Mouse (Mus musculus) ES-E14 (cell line): ENCODE measurements at regions not wholly inside any gene's neighbourhood (a gene's known extent, or its start where the extent isn't known, plus 50 kb on each side); places are given as distances from the start of the nearest gene placed in this dataset.

Source experiments
- DNase-seq: peaks from one replicate; pipeline ENCODE4 v3.0.0-alpha.2; 2013; ENCODE audit warnings: low read depth, low spot score
- H3K27ac ChIP-seq: 2 replicates; pipeline ENCODE4 v1.5.1; 2012; ENCODE audit warnings: low read depth, mild to moderate bottlenecking, low read length, moderate library complexity, mixed read lengths; ENCODE audit not compliant: poor library complexity, insufficient read depth, severe bottlenecking
- H3K36me3 ChIP-seq: 2 replicates; pipeline ENCODE4 v1.6.1; 2012; ENCODE audit warnings: mild to moderate bottlenecking, low read length, moderate library complexity, mixed read lengths; ENCODE audit not compliant: control insufficient read depth, poor library complexity, insufficient read depth, severe bottlenecking
- H3K4me1 ChIP-seq, 2 experiments: fragments of 150-350 bp in 1 of 2; sonication (generic) in 1 of 2; 2 replicates each; pipeline ENCODE4 v1.6.1; 2012; ENCODE audit warnings: low read length in 2 of 2, mild to moderate bottlenecking in 1 of 2, mixed read lengths in 1 of 2; ENCODE audit not compliant: control insufficient read depth in 2 of 2, insufficient read depth in 2 of 2, poor library complexity in 1 of 2
- H3K4me3 ChIP-seq, 2 experiments: fragments of 150-350 bp in 1 of 2; sonication (generic) in 1 of 2; 2 replicates each; pipeline ENCODE4 v1.5.1; 2012; ENCODE audit warnings: low read length in 2 of 2, low read depth in 1 of 2, mild to moderate bottlenecking in 1 of 2, mixed read lengths in 1 of 2; ENCODE audit not compliant: insufficient read depth in 1 of 2, poor library complexity in 1 of 2, severe bottlenecking in 1 of 2
- H3K9ac ChIP-seq: 2 replicates; pipeline ENCODE4 v1.6.1; 2012; ENCODE audit warnings: low read depth, mild to moderate bottlenecking, low read length, mixed read lengths; ENCODE audit not compliant: poor library complexity, insufficient read depth, severe bottlenecking
- H3K9me3 ChIP-seq: fragments of 150-350 bp; sonication (generic); 2 replicates; pipeline ENCODE4 v1.6.1; 2012; ENCODE audit warnings: low read depth, mild to moderate bottlenecking, low read length; ENCODE audit not compliant: control insufficient read depth, insufficient read depth
- CHD2 ChIP-seq: IDR thresholded peaks from 2 replicates; pipeline ENCODE4 v1.6.1; 2014; ENCODE audit warnings: mild to moderate bottlenecking, low read depth, low read length, inconsistent platforms
- HCFC1 ChIP-seq: IDR thresholded peaks from 2 replicates; pipeline ENCODE4 v1.6.1; 2012; ENCODE audit warnings: low read length, inconsistent platforms, borderline replicate concordance; ENCODE audit not compliant: insufficient read depth
- MAFK ChIP-seq: IDR thresholded peaks from 2 replicates; pipeline ENCODE4 v1.6.1; 2014; ENCODE audit warnings: mild to moderate bottlenecking, low read depth, low read length, inconsistent platforms; ENCODE audit not compliant: insufficient read depth
- ZC3H11A ChIP-seq: IDR thresholded peaks from 2 replicates; pipeline ENCODE4 v1.6.1; 2012; ENCODE audit warnings: low read depth, mild to moderate bottlenecking, inconsistent platforms, low read length, borderline replicate concordance
- ZNF384 ChIP-seq: IDR thresholded peaks from 2 replicates; pipeline ENCODE4 v1.6.1; 2012; ENCODE audit warnings: low read depth, low read length, inconsistent platforms
- in situ Hi-C, 2 experiments: fragments of 600-800 bp; cut with MboI; formaldehyde crosslinking; loops; one replicate each; pipeline ENCODE4 v1.15.1; 2025; ENCODE audit warnings: low sequenced_read_pairs in 2 of 2, inconsistent platforms in 1 of 2; ENCODE audit not compliant: unreplicated experiment in 2 of 2

DNA sequence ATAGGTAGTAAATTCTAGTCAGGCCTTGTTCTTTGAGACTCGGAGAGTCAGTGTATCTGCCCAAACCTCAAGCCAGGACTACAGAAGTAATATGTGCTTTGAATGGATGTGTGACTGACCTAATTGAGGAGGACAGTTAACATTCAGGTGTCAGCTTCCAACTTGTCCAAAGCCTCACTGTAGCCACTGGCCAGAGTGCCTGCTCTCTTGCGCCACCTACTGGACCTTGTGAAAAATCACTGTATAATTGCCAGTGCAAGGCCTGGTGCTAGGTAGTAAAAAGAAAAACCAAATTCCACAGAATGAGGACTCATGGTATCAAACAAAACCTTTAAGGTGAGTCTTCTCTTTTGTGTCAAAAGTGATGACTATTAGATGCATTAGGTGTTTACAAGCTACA lies 933.6 kb upstream of the Lrrc6 start:
- H3K9me3 ChIP-seq = no peaks in the 10 kb centered on the region
- no peaks in the 10 kb centered on the region for H3K36me3 ChIP-seq
- H3K4me1 ChIP-seq = no peaks in the 10 kb centered on the region
- H3K4me3 ChIP-seq = no peak overlapping the region
- in situ Hi-C loops = loop anchor here in 1 of 2 experiments (25.0 kb wide), 1 partner anchor 522 kb away; no protein-coding TSS in a partner anchor
- TF ChIP-seq CHD2 (no peak), ZC3H11A (peak; percentile 62; the same call in 1 of the 2 replicates)
- no peak overlapping the region for H3K27ac ChIP-seq
- H3K9ac ChIP-seq = no peak overlapping the region
- DNase-seq = peak; percentile 50

GRCm38 (mm10) chr15:67423922-67424321 lies 923.2 kb upstream of the Lrrc6 start:
- DNase-seq = no peak
- TF ChIP-seq MAFK (no peak), ZNF384 (no peak), ZC3H11A (no peak), CHD2 (no peak), HCFC1 (no peak)
- no peak overlapping the region for H3K27ac ChIP-seq
- no peaks in the 10 kb centered on the region for H3K4me1 ChIP-seq
- no peaks in the 10 kb centered on the region for H3K36me3 ChIP-seq
- in situ Hi-C loops = no loop called here
- no peak overlapping the region for H3K4me3 ChIP-seq
- H3K9me3 ChIP-seq = no peaks in the 10 kb centered on the region
- no peak overlapping the region for H3K9ac ChIP-seq

DNA sequence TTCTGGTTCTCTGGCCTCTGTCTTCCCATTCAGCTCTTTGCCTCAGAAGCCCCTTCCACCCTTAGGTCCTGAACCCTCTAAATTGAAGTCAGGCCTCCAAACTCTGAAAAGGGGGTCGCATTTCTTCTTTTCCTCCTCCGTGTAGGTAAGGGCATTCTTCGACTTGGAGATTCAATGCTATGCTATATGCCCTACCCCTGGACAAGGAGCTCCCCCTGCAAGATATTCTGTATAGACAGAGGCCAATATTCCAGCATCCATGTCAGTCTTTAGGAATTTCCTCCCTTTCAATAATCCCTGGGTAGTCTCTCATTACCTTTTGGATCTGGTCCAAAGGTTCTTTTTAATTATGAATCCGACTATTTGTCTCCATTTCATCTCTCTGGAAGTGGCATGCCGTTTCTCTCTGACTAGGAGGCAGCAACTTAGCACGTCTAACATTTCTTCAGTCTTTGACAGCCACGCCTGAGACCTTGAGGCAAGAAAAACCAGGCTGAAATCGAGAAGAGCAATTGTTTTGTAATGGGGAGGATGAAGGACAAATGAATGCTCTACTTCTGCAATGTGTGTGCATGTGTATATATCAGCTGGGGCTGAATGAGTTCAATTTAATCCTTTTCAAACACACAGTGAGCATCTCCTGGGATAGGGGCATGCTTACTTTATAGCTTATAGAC lies 921.7 kb upstream of the Lrrc6 start:
- H3K9ac ChIP-seq = no peak overlapping the region
- no peaks in the 10 kb centered on the region for H3K9me3 ChIP-seq
- DNase-seq = no peak

DNA sequence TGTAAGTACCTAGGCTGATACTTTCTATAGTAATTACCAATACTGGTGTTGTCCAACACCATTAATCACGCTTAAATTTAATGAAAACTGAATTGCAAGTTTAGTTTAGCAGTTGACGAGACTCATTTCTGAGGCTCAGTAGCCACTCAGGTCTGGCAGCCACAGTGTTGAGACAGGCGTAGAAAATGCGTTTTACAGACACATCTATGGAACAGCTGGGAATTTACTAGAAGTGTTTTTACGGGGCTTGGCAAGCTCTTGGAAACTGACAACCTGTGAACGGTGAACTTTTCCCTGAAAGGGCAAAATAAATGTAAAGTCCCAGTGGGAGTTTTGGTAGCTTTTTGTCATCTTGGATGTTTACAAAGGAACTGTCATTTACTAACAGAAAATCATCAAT lies 920.1 kb upstream of the Lrrc6 start:
- Histone ChIP-seq H3K27ac (no peak overlapping the region), H3K9me3 (no peaks in the 10 kb centered on the region), H3K36me3 (no peaks in the 10 kb centered on the region), H3K4me3 (no peak overlapping the region), H3K4me1 (no peaks in the 10 kb centered on the region), H3K9ac (no peak overlapping the region)
- DNase-seq = no peak
- in situ Hi-C loops = no loop called here
- TF ChIP-seq HCFC1 = no peak
- TF ChIP-seq ZC3H11A = no peak
- TF ChIP-seq MAFK = no peak
- no peak for TF ChIP-seq CHD2
- TF ChIP-seq ZNF384 = no peak

More for the DNA sequence above, 921.7 kb upstream of the Lrrc6 start:
- in situ Hi-C loops = no loop called here
- Histone ChIP-seq H3K4me3 (no peak overlapping the region), H3K36me3 (no peaks in the 10 kb centered on the region), H3K27ac (no peak overlapping the region), H3K4me1 (no peaks in the 10 kb centered on the region)
- TF ChIP-seq HCFC1 (no peak), ZNF384 (no peak), ZC3H11A (no peak), MAFK (no peak), CHD2 (no peak)

DNA sequence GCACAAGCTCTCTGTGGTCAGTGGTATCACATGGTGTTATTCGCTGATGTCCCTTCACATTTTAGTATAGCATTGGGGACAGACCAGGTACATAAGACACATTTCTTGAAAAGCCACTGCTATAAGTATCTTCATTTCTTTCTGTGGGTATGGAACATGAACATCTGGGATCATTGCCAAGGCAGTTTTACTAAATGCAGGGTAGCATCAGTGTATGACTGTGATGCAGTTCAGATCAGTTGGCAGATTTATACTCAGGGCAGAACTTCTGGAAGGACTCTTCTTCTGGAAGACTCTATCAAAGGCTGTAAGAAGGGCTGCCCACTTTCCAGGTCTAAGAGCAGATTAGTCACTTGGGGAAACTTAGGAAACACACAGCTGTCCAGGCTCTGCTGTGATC lies 919.0 kb upstream of the Lrrc6 start:
- Histone ChIP-seq H3K4me3 (no peak overlapping the region), H3K9ac (no peak overlapping the region), H3K9me3 (no peaks in the 10 kb centered on the region), H3K27ac (no peak overlapping the region), H3K36me3 (no peaks in the 10 kb centered on the region), H3K4me1 (no peaks in the 10 kb centered on the region)
- in situ Hi-C loops = no loop called here
- TF ChIP-seq ZC3H11A (no peak), MAFK (no peak)
- no peak for DNase-seq
